Mouse (Mus musculus) heart, embryonic 13.5 days (tissue): ENCODE results near the gene 4930558K02Rik. TPM values are rescaled to one million over a fixed set of nuclear protein-coding genes. Genes with fewer than 3 reads are reported as not detected.

ENCODE experiments used
- ATAC-seq: fragments of 200-750 bp; cut with Nextera tagmentation; 2 replicates; pipeline ENCODE4 v1.8.0; 2017; ENCODE audit warnings: moderate TSS enrichment; ENCODE audit not compliant: insufficient number of reproducible peaks, low FRiP score, low TSS enrichment; ENCODE audit errors: extremely low read depth
- H3K27ac ChIP-seq: fragments of 300-500 bp; sonication (generic); replicated peaks from 2 replicates; pipeline ENCODE4 v1.5.1; 2015; ENCODE audit warnings: moderate library complexity, mild to moderate bottlenecking, inconsistent platforms
- H3K27me3 ChIP-seq: fragments of 300-500 bp; sonication (generic); replicated peaks from 2 replicates; pipeline ENCODE4 v1.6.1; 2015; ENCODE audit warnings: mild to moderate bottlenecking, inconsistent platforms
- H3K36me3 ChIP-seq: fragments of 300-500 bp; sonication (generic); 2 replicates; pipeline ENCODE4 v1.6.1; 2015; ENCODE audit warnings: mild to moderate bottlenecking, inconsistent platforms
- H3K4me1 ChIP-seq: fragments of 300-500 bp; sonication (generic); 2 replicates; pipeline ENCODE4 v1.6.1; 2015; ENCODE audit warnings: inconsistent platforms
- H3K4me2 ChIP-seq: fragments of 300-500 bp; sonication (generic); 2 replicates; pipeline ENCODE4 v1.6.1; 2015; ENCODE audit warnings: inconsistent platforms, mild to moderate bottlenecking, moderate library complexity
- H3K4me3 ChIP-seq: fragments of 300-500 bp; sonication (generic); 2 replicates; pipeline ENCODE4 v1.5.1; 2015; ENCODE audit warnings: moderate library complexity, mild to moderate bottlenecking, inconsistent platforms
- H3K9ac ChIP-seq: fragments of 300-500 bp; sonication (generic); 2 replicates; pipeline ENCODE4 v1.6.1; 2015; ENCODE audit warnings: inconsistent platforms, mild to moderate bottlenecking, moderate library complexity
- H3K9me3 ChIP-seq: fragments of 300-500 bp; sonication (generic); 2 replicates; pipeline ENCODE4 v1.6.1; 2016; ENCODE audit warnings: inconsistent platforms
- WGBS: fragments of 180-500 bp; shearing (Covaris S2); methylation state at CpG from one replicate; pipeline ENCODE4 v1.1.7; 2015; ENCODE audit warnings: mixed read lengths; 5-methylcytosine and 5-hydroxymethylcytosine counted together
- polyA plus RNA-seq: library from polyadenylated mRNA; unstranded; fragments of >200 nt; fragmentation: Nextera tagmentation; extraction: Ambion mirVana; gene quantifications from 2 replicates; pipeline ENCODE4 v1.2.1, GENCODE M21; 2015

The 4930558K02Rik gene
- polyA plus RNA-seq, 1 experiment from 2014 or later: not detected

GRCm38 (mm10) chr1:161991846-161992245 lies 12.4 kb upstream of the 4930558K02Rik start:
- 86% methylated on average over 11 of the region's 11 CpGs for WGBS
- Histone ChIP-seq H3K27ac (no peak overlapping the region), H3K9me3 (no peaks in the 10 kb centered on the region), H3K4me1 (no peaks in the 10 kb centered on the region; the same call in 1 of the 2 replicates), H3K36me3 (no peaks in the 10 kb centered on the region), H3K27me3 (no peaks in the 10 kb centered on the region), H3K4me3 (no peak overlapping the region), H3K4me2 (no peak overlapping the region), H3K9ac (no peak overlapping the region)
- ATAC-seq: no peak

DNA sequence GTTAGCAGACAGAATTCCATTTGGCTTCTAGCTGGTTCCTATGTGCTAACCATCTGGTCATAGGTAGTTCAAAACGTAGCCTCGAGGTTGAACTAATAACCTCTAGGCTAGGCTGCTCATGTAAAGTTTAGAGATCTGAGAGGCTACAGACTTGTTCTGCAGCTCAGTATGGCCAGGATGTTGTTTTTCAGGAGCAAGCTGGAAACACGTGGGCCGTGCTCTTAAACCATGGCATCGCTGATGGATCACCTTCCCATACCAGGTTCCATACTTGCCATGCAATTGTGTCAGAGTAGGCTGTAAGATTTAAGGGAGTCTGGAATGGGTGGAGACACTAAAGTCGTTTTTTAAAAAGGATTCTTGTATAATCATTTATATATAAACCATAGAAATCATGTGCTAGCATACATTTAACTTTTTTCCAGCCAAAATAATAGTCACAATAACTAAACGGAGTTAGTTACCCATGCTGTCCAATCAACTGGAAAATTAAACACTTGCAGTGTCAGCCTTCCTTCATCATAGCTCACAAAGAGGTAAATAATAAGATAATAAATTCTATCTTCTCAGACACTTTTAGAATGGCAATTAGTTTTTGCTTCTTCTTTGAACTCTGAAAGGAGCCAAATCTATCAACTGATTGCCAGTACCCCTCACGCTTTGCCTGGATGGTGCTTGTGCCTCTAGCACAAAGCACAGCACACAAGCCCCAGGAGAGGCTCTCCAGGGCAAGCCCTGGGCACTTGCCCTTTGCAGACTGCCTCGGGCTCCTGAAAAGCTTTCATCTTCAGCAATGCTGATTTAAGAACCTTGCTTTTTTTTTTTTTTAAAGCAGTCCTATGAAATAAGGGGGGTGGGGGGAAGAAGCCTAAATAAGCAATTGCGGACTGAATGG lies 11.5 kb upstream of the 4930558K02Rik start:
- 70% methylated on average over 10 of the region's 10 CpGs for WGBS
- Histone ChIP-seq H3K9me3 (no peaks in the 10 kb centered on the region), H3K27me3 (no peaks in the 10 kb centered on the region), H3K36me3 (no peaks in the 10 kb centered on the region), H3K9ac (no peak overlapping the region), H3K4me1 (no peaks in the 10 kb centered on the region), H3K4me3 (no peak overlapping the region), H3K27ac (no peak overlapping the region), H3K4me2 (no peak overlapping the region)
- no peak for ATAC-seq

- WGBS: 52% methylated on average over 4 of the region's 4 CpGs
- no peak for ATAC-seq
- H3K9me3 ChIP-seq: no peaks in the 10 kb centered on the region
Observed at GRCm38 (mm10) chr1:161983979-161984566, 4.6 kb upstream of the 4930558K02Rik start.

GRCm38 (mm10) chr1:161983451-161983850 lies 4.0 kb upstream of the 4930558K02Rik start:
- Histone ChIP-seq H3K4me1 (no peaks in the 10 kb centered on the region), H3K9ac (no peak overlapping the region), H3K4me3 (no peak overlapping the region), H3K27ac (no peak overlapping the region), H3K4me2 (no peak overlapping the region), H3K9me3 (no peaks in the 10 kb centered on the region), H3K36me3 (no peaks in the 10 kb centered on the region), H3K27me3 (no peaks in the 10 kb centered on the region)
- ATAC-seq: no peak
- WGBS: 66% methylated on average over 6 of the region's 6 CpGs

More at GRCm38 (mm10) chr1:161983979-161984566, 4.6 kb upstream of the 4930558K02Rik start:
- Histone ChIP-seq H3K36me3 (no peaks in the 10 kb centered on the region), H3K27me3 (no peaks in the 10 kb centered on the region), H3K4me1 (no peaks in the 10 kb centered on the region), H3K9ac (no peak overlapping the region), H3K27ac (no peak overlapping the region), H3K4me3 (no peak overlapping the region), H3K4me2 (no peak overlapping the region)

GRCm38 (mm10) chr1:161980626-161981298 lies 1.3 kb upstream of the 4930558K02Rik start:
- H3K4me1 ChIP-seq: peaks cover 10% of the 10 kb centered on the region
- no peak overlapping the region for H3K27ac ChIP-seq
- 73% methylated on average over 9 of the region's 9 CpGs for WGBS
- H3K4me3 ChIP-seq: no peak overlapping the region
- no peaks in the 10 kb centered on the region for H3K9me3 ChIP-seq
- no peak overlapping the region for H3K9ac ChIP-seq
- no peaks in the 10 kb centered on the region for H3K36me3 ChIP-seq
- ATAC-seq: no peak
- no peaks in the 10 kb centered on the region for H3K27me3 ChIP-seq
- H3K4me2 ChIP-seq: no peak overlapping the region

- 67% methylated on average over 2 of the region's 2 CpGs for WGBS
- no peaks in the 10 kb centered on the region for H3K9me3 ChIP-seq
- no peak overlapping the region for H3K9ac ChIP-seq
- H3K27me3 ChIP-seq: no peaks in the 10 kb centered on the region
- H3K4me2 ChIP-seq: no peak overlapping the region
- ATAC-seq: no peak
- peaks cover 10% of the 10 kb centered on the region for H3K4me1 ChIP-seq
- H3K4me3 ChIP-seq: no peak overlapping the region
- no peaks in the 10 kb centered on the region for H3K36me3 ChIP-seq
- no peak overlapping the region for H3K27ac ChIP-seq
Observed at GRCm38 (mm10) chr1:161980046-161980445, 610 bp upstream of the 4930558K02Rik start.

DNA sequence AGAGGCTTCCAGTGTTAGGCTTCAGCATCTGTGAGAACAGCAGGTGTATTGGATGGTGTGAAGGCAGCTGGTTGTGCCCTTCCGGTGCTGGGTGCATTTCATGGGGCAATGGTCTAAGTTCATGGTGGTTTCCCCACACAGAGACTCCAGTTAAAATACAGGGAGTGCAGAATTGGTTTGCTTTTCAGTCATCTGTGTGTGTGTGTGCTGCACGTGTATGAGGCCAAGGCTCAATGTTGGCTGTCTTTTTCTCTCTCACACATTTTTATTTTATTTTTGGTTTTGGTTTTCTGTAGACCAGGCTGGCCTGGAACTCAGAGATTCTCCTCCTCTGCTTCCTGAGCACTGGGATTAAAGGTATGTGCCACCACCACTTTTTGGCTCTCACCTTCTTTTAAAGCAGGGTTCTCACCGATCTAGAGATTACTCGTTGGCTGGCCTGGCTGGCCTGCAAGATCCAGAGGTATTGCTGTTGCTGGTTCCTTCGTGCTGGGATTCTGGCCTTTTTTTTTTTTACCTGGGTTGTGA lies 1.2 kb downstream of the 4930558K02Rik start:
- Histone ChIP-seq H3K9me3 (no peaks in the 10 kb centered on the region), H3K4me2 (no peak overlapping the region), H3K4me1 (peaks cover 10% of the 10 kb centered on the region), H3K27me3 (no peaks in the 10 kb centered on the region), H3K27ac (no peak overlapping the region), H3K9ac (no peak overlapping the region), H3K4me3 (no peak overlapping the region), H3K36me3 (no peaks in the 10 kb centered on the region)
- WGBS: 77% methylated on average over 5 of the region's 5 CpGs
- no peak for ATAC-seq

DNA sequence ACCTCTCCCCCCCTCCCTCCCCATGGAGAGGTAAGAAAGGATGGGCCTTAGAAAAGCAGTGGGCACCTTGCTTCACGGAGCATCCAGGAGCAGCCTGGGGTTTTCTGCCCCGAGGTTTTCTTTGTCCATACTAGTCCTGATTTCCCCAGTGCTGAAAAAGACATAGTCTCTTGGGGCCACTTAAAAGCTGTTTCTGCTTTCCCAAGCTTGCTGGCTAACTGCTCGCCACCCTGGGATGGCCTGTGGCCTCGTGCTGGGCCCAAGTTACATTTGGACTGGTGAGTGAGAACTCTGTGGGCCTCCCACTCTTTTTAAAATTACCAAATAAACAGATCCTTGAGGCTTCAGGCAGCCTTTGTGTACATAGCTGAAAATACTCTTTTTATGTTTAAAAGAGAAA lies 2.1 kb downstream of the 4930558K02Rik start:
- no peak overlapping the region for H3K4me3 ChIP-seq
- no peak overlapping the region for H3K4me2 ChIP-seq
- no peaks in the 10 kb centered on the region for H3K27me3 ChIP-seq
- H3K36me3 ChIP-seq: no peaks in the 10 kb centered on the region
- no peak for ATAC-seq
- peaks cover 10% of the 10 kb centered on the region for H3K4me1 ChIP-seq
- 73% methylated on average over 4 of the region's 4 CpGs for WGBS
- no peak overlapping the region for H3K9ac ChIP-seq
- H3K9me3 ChIP-seq: no peaks in the 10 kb centered on the region
- no peak overlapping the region for H3K27ac ChIP-seq

- Histone ChIP-seq H3K9me3 (no peaks in the 10 kb centered on the region), H3K27ac (no peak overlapping the region), H3K9ac (peak overlapping the region; percentile 50; the same call in 1 of the 2 replicates), H3K27me3 (no peaks in the 10 kb centered on the region), H3K4me1 (peaks cover 10% of the 10 kb centered on the region), H3K36me3 (no peaks in the 10 kb centered on the region), H3K4me3 (0 out of 2 replicates have a peak overlapping the region, but pooled peaks have one; percentile 3), H3K4me2 (peak overlapping the region; percentile 38; the same call in 1 of the 2 replicates)
- ATAC-seq: no peak
- WGBS: 40% methylated on average over 16 of the region's 16 CpGs
Observed at GRCm38 (mm10) chr1:161976255-161977182, 2.9 kb downstream of the 4930558K02Rik start.

DNA sequence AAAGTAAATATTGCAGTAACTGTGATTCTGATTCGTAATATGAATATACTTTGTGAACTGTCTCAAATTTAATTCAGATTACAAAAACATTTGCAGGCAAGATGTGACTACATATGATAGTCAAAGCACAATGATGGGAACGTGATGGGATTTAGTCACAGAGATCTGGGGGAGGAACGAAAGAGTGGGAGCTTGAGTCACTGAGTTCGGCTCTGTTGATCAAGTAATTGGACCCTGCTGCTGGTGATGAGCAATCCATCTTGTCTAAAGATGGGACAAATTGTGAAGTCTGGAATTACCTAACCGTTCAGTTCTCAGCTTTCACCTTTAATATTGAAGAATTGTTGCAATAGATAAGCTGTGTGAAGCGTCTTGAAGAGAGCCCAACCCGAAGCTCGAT lies 7.2 kb downstream of the 4930558K02Rik start:
- Histone ChIP-seq H3K9ac (0 out of 2 replicates have a peak overlapping the region, but pooled peaks have one; percentile 2), H3K4me2 (no peak overlapping the region), H3K27me3 (no peaks in the 10 kb centered on the region), H3K4me1 (peaks cover 23% of the 10 kb centered on the region), H3K36me3 (peaks cover 10% of the 10 kb centered on the region), H3K4me3 (no peak overlapping the region), H3K9me3 (no peaks in the 10 kb centered on the region), H3K27ac (no peak overlapping the region)
- ATAC-seq: no peak
- 86% methylated on average over 8 of the region's 8 CpGs for WGBS
